Mouse (Mus musculus) lung, embryonic 16.5 days (tissue): ENCODE measurements around the gene Rasal2. TPM values are rescaled to one million over a fixed set of nuclear protein-coding genes. Genes with fewer than 3 reads are reported as not detected.

Experiments
- ATAC-seq: fragments of 200-750 bp; cut with Nextera tagmentation; 2 replicates; pipeline ENCODE4 v1.8.0; 2017; ENCODE audit warnings: low read depth, mild to moderate bottlenecking, moderate library complexity
- H3K27ac ChIP-seq: fragments of 300-500 bp; sonication (generic); 2 replicates; pipeline ENCODE4 v1.5.1; 2014; ENCODE audit warnings: mild to moderate bottlenecking, control low read depth, low read length
- H3K27me3 ChIP-seq: fragments of 300-500 bp; sonication (generic); 2 replicates; pipeline ENCODE4 v1.6.1; 2014; ENCODE audit warnings: low read depth, low read length, mixed read lengths; ENCODE audit not compliant: control insufficient read depth, insufficient read depth
- H3K36me3 ChIP-seq: fragments of 300-500 bp; sonication (generic); 2 replicates; pipeline ENCODE4 v1.6.1; 2014; ENCODE audit warnings: low read length; ENCODE audit not compliant: control insufficient read depth, insufficient read depth
- H3K4me1 ChIP-seq: fragments of 300-500 bp; sonication (generic); replicated peaks from 2 replicates; pipeline ENCODE4 v1.6.1; 2014; ENCODE audit warnings: low read length, mixed read lengths; ENCODE audit not compliant: control insufficient read depth, insufficient read depth
- H3K4me2 ChIP-seq: fragments of 300-500 bp; sonication (generic); 2 replicates; pipeline ENCODE4 v1.6.1; 2014; ENCODE audit warnings: low read depth, low read length, control low read depth
- H3K4me3 ChIP-seq: fragments of 300-500 bp; sonication (generic); 2 replicates; pipeline ENCODE4 v1.5.1; 2014; ENCODE audit warnings: mild to moderate bottlenecking, low read length, control low read depth
- H3K9ac ChIP-seq: fragments of 300-500 bp; sonication (generic); 2 replicates; pipeline ENCODE4 v1.6.1; 2014; ENCODE audit warnings: low read length, control low read depth
- H3K9me3 ChIP-seq: fragments of 300-500 bp; sonication (generic); 2 replicates; pipeline ENCODE4 v1.6.1; 2016; ENCODE audit warnings: low read length; ENCODE audit not compliant: control insufficient read depth
- WGBS: fragments of 180-500 bp; shearing (Covaris S2); extraction: QIAGEN DNeasy Blood & Tissue Kit; methylation state at CpG from one replicate; pipeline ENCODE4 v1.1.7; 2014; 5-methylcytosine and 5-hydroxymethylcytosine counted together
- polyA plus RNA-seq: library from polyadenylated mRNA; unstranded; fragments of >200 nt; fragmentation: Nextera tagmentation; extraction: Ambion mirVana; gene quantifications from 2 replicates; pipeline ENCODE4 v1.2.1, GENCODE M21; 2015

Gene Rasal2
- polyA plus RNA-seq, 1 experiment from 2014 or later = 8.5 TPM

GRCm38 (mm10) chr1:157323091-157323490 lies 89.3 kb downstream of the Rasal2 start:
- Histone ChIP-seq H3K4me1 (0 out of 2 replicates have a peak, but pooled peaks cover 2% of the 10 kb centered on the region), H3K4me2 (no peak overlapping the region), H3K27me3 (no peaks in the 10 kb centered on the region), H3K9me3 (no peaks in the 10 kb centered on the region), H3K27ac (no peak overlapping the region), H3K36me3 (no peaks in the 10 kb centered on the region), H3K4me3 (no peak overlapping the region), H3K9ac (no peak overlapping the region)
- ATAC-seq = no peak
- 100% methylated on average over 1 of the region's 1 CpGs for WGBS

DNA sequence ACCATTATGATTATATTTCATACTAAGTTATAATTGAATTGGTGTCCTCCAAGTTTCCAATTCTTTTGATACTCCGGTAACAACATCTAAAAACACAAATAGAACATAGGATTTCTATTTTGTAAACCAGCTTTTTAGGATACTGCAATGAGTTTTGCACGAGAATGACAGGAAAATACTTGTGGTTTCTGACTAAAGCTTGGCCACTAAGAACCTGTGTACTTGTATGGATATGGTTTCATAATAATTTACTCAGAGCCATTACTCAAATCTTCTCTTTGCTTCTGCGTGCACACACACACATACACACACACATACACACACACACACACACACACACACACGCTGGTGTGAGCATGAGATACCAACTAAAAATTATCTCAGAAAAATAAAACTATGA lies 93.5 kb downstream of the Rasal2 start:
- Histone ChIP-seq H3K4me3 (no peak overlapping the region), H3K36me3 (no peaks in the 10 kb centered on the region), H3K4me2 (no peak overlapping the region), H3K9me3 (no peaks in the 10 kb centered on the region), H3K4me1 (0 out of 2 replicates have a peak, but pooled peaks cover 2% of the 10 kb centered on the region), H3K27me3 (no peaks in the 10 kb centered on the region), H3K27ac (no peak overlapping the region), H3K9ac (no peak overlapping the region)
- 88% methylated on average over 4 of the region's 4 CpGs for WGBS
- no peak for ATAC-seq

GRCm38 (mm10) chr1:157301266-157301665 lies 111.1 kb downstream of the Rasal2 start:
- Histone ChIP-seq H3K9ac (no peak overlapping the region), H3K4me3 (no peak overlapping the region), H3K27ac (no peak overlapping the region), H3K4me1 (no peaks in the 10 kb centered on the region), H3K9me3 (no peaks in the 10 kb centered on the region), H3K27me3 (no peaks in the 10 kb centered on the region), H3K36me3 (no peaks in the 10 kb centered on the region), H3K4me2 (no peak overlapping the region)
- 40% methylated on average over 1 of the region's 1 CpGs for WGBS
- ATAC-seq = no peak

GRCm38 (mm10) chr1:157299559-157299958 lies 112.8 kb downstream of the Rasal2 start:
- H3K27me3 ChIP-seq = no peaks in the 10 kb centered on the region
- no peak overlapping the region for H3K27ac ChIP-seq
- no peaks in the 10 kb centered on the region for H3K4me1 ChIP-seq
- no peak for ATAC-seq
- H3K9me3 ChIP-seq = no peaks in the 10 kb centered on the region
- 68% methylated on average over 2 of the region's 2 CpGs for WGBS
- H3K4me2 ChIP-seq = no peak overlapping the region
- no peak overlapping the region for H3K9ac ChIP-seq
- no peaks in the 10 kb centered on the region for H3K36me3 ChIP-seq
- no peak overlapping the region for H3K4me3 ChIP-seq

- Histone ChIP-seq H3K4me3 (no peak overlapping the region), H3K27me3 (no peaks in the 10 kb centered on the region), H3K9ac (no peak overlapping the region), H3K27ac (no peak overlapping the region), H3K4me1 (no peaks in the 10 kb centered on the region), H3K4me2 (no peak overlapping the region), H3K9me3 (no peaks in the 10 kb centered on the region), H3K36me3 (no peaks in the 10 kb centered on the region)
- 73% methylated on average over 2 of the region's 2 CpGs for WGBS
- ATAC-seq = no peak
Measured at GRCm38 (mm10) chr1:157298990-157299389, 113.4 kb downstream of the Rasal2 start.

- H3K9me3 ChIP-seq = no peaks in the 10 kb centered on the region
- WGBS = 50% methylated on average over 1 of the region's 1 CpGs
- no peak overlapping the region for H3K4me2 ChIP-seq
- H3K4me3 ChIP-seq = no peak overlapping the region
- H3K9ac ChIP-seq = no peak overlapping the region
- no peaks in the 10 kb centered on the region for H3K27me3 ChIP-seq
- H3K4me1 ChIP-seq = no peaks in the 10 kb centered on the region
- no peaks in the 10 kb centered on the region for H3K36me3 ChIP-seq
- no peak overlapping the region for H3K27ac ChIP-seq
- ATAC-seq = no peak
Measured at GRCm38 (mm10) chr1:157297137-157297536, 115.3 kb downstream of the Rasal2 start.

- Histone ChIP-seq H3K4me3 (no peak overlapping the region), H3K27me3 (no peaks in the 10 kb centered on the region), H3K4me2 (no peak overlapping the region), H3K27ac (no peak overlapping the region), H3K9ac (no peak overlapping the region), H3K9me3 (no peaks in the 10 kb centered on the region), H3K36me3 (no peaks in the 10 kb centered on the region), H3K4me1 (no peaks in the 10 kb centered on the region)
- WGBS = 92% methylated on average over 3 of the region's 3 CpGs
- ATAC-seq = no peak
Measured at GRCm38 (mm10) chr1:157295868-157296267, 116.5 kb downstream of the Rasal2 start.

DNA sequence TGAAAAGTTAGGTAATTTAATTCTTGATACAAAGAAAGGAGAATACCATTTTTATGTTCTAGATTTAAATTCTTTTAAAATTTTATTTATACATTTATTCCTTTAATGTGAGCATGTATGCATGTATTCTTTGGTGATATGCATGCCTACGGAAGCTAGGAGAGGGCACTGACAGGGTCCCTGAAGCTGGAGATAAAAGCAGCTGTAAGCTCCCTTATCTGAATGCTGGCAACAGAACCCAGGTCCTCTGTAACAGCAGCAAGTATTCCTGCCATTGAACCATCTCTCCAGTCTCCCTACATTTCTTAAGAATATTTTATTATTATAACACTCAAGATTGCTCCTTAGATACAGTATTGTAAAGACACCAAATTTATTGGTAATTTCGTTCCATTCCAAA lies 122.2 kb downstream of the Rasal2 start:
- Histone ChIP-seq H3K4me3 (no peak overlapping the region), H3K27ac (no peak overlapping the region), H3K4me1 (no peaks in the 10 kb centered on the region), H3K4me2 (no peak overlapping the region), H3K27me3 (no peaks in the 10 kb centered on the region), H3K9ac (no peak overlapping the region), H3K36me3 (no peaks in the 10 kb centered on the region), H3K9me3 (no peaks in the 10 kb centered on the region)
- 73% methylated on average over 2 of the region's 2 CpGs for WGBS
- ATAC-seq = no peak

DNA sequence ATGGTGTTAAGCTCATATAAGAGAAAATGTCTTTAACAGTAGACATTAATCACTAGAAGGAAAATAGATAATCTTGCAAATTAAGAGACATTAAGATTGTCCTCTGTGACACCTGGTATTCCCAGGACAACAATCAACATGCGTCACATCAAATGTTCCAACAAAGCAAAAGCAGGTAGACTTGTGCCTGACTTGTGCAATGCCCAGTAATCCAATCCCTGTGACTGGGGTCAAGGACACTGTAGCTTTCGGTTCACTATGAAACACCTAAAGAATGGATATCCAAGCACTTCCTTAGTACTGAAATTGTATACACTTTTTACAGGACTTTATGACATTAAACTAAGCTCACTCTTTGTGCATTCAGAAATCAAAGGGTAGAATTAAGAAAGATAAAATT lies 123.1 kb downstream of the Rasal2 start:
- no peak overlapping the region for H3K9ac ChIP-seq
- no peaks in the 10 kb centered on the region for H3K27me3 ChIP-seq
- WGBS = 75% methylated on average over 2 of the region's 2 CpGs
- H3K27ac ChIP-seq = no peak overlapping the region
- H3K9me3 ChIP-seq = no peaks in the 10 kb centered on the region
- H3K4me1 ChIP-seq = no peaks in the 10 kb centered on the region
- ATAC-seq = no peak
- H3K4me2 ChIP-seq = no peak overlapping the region
- no peak overlapping the region for H3K4me3 ChIP-seq
- no peaks in the 10 kb centered on the region for H3K36me3 ChIP-seq

- H3K4me2 ChIP-seq = no peak overlapping the region
- H3K4me3 ChIP-seq = no peak overlapping the region
- no peaks in the 10 kb centered on the region for H3K36me3 ChIP-seq
- H3K9ac ChIP-seq = no peak overlapping the region
- 13% methylated on average over 4 of the region's 4 CpGs for WGBS
- ATAC-seq = no peak
- no peaks in the 10 kb centered on the region for H3K9me3 ChIP-seq
- H3K4me1 ChIP-seq = no peaks in the 10 kb centered on the region
- no peak overlapping the region for H3K27ac ChIP-seq
- no peaks in the 10 kb centered on the region for H3K27me3 ChIP-seq
Measured at GRCm38 (mm10) chr1:157286561-157286960, 125.8 kb downstream of the Rasal2 start.
